Mouse (Mus musculus) kidney, adult 2 months (tissue): Measurements from ENCODE around the gene Spaar. TPM values are rescaled to one million over a fixed set of nuclear protein-coding genes. Genes with fewer than 3 reads are reported as not detected.

Source experiments
- DNase-seq: peaks from one replicate; pipeline ENCODE4 v3.0.0; 2021
- H3K27ac ChIP-seq: fragments of 200-500 bp; 2 replicates; pipeline ENCODE4 v1.5.1; 2012; ENCODE audit warnings: low read depth, low read length, control low read depth, inconsistent platforms; ENCODE audit not compliant: insufficient read depth
- H3K27me3 ChIP-seq: fragments of 200-500 bp; replicated peaks from 2 replicates; pipeline ENCODE4 v1.6.1; 2012; ENCODE audit warnings: mild to moderate bottlenecking, moderate library complexity, low read length, inconsistent platforms; ENCODE audit not compliant: control insufficient read depth, insufficient read depth
- H3K36me3 ChIP-seq: fragments of 200-500 bp; 2 replicates; pipeline ENCODE4 v1.6.1; 2012; ENCODE audit warnings: mild to moderate bottlenecking, moderate library complexity, low read length, inconsistent platforms; ENCODE audit not compliant: control insufficient read depth, insufficient read depth
- H3K4me1 ChIP-seq: fragments of 200-500 bp; 2 replicates; pipeline ENCODE4 v1.6.1; 2011; ENCODE audit warnings: low read length; ENCODE audit not compliant: control insufficient read depth, insufficient read depth
- H3K4me3 ChIP-seq: fragments of 200-500 bp; 2 replicates; pipeline ENCODE4 v1.5.1; 2011; ENCODE audit warnings: mild to moderate bottlenecking, low read depth, low read length, control low read depth; ENCODE audit not compliant: insufficient read depth
- CTCF ChIP-seq: fragments of 200-500 bp; conservative IDR thresholded peaks from 2 replicates; pipeline ENCODE4 v1.5.1; 2011; ENCODE audit warnings: low read depth, mild to moderate bottlenecking, control low read depth, low read length, moderate library complexity, mixed read lengths; ENCODE audit not compliant: insufficient read depth, insufficient read length
- POLR2A ChIP-seq: fragments of 200-500 bp; IDR thresholded peaks from one replicate; pipeline ENCODE4 v1.6.1; 2011; ENCODE audit warnings: low read depth, low read length, control low read depth
- WGBS: fragments of 180-500 bp; shearing (Covaris S2); methylation state at CpG from one replicate; pipeline ENCODE4 v1.1.7; 2018; 5-methylcytosine and 5-hydroxymethylcytosine counted together
- polyA plus RNA-seq: library from polyadenylated mRNA; depleted of rRNA; stranded (reverse); fragments of >200 nt; gene quantifications from 2 replicates; pipeline ENCODE4 v1.2.3, GENCODE M21; 2012

Spaar gene
- polyA plus RNA-seq, 1 experiment: 2.4 TPM

DNA sequence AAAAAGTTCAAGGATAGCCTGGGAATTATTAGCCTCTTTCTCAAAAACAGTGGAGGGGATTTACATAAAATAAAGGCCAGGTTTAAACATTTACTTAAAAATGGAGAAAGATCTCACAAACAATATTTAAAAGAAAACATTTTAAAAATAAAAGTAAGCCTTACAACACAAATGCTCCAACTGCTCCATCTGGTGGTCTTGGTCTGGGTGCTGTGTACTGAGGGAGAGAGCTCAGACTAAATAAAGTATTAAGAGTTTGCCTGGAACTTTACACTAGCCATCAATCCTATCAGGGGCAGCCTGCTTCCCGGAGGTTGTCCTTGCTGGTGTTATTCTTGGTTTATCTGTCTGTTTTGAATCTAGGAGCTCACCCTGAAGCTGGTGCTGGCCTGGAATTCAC lies 13.3 kb downstream of the Spaar start:
- 25% methylated on average over 1 of the region's 1 CpGs for whole genome bisulfite sequencing
- Histone ChIP-seq H3K4me3 (no peak overlapping the region), H3K27ac (no peak overlapping the region), H3K4me1 (no peaks in the 10 kb centered on the region), H3K27me3 (no peaks in the 10 kb centered on the region), H3K36me3 (no peaks in the 10 kb centered on the region)
- TF ChIP-seq POLR2A (no peak), CTCF (0 out of 2 replicates have a peak, but pooled peaks have one; percentile 2)
- no peak for DNase-seq

DNA sequence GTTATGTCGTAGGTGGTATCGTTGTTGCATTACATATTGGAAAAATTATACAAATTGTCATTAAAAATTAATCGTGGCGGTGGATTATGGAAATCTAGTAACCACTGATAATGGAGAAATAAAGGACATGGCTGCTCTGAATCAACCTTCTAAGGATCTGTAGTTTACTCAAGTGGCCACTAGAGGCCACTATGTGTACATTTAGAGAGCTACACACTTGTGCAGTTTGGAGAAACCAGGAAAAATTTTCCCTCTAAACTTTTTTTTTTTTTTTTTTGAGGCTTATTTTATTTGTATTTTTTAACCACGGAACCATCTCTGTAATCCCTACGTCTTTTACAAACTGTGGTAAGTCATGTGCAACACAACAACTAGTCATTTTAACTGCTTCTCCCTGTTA lies 15.4 kb downstream of the Spaar start:
- WGBS: 13% methylated on average over 6 of the region's 6 CpGs
- Histone ChIP-seq H3K4me3 (no peak overlapping the region), H3K27ac (no peak overlapping the region), H3K27me3 (no peaks in the 10 kb centered on the region), H3K4me1 (no peaks in the 10 kb centered on the region), H3K36me3 (no peaks in the 10 kb centered on the region)
- no peak for TF ChIP-seq POLR2A
- peak; percentile 21; the same call in 1 of the 2 replicates for TF ChIP-seq CTCF
- peak; percentile 54 for DNase-seq

DNA sequence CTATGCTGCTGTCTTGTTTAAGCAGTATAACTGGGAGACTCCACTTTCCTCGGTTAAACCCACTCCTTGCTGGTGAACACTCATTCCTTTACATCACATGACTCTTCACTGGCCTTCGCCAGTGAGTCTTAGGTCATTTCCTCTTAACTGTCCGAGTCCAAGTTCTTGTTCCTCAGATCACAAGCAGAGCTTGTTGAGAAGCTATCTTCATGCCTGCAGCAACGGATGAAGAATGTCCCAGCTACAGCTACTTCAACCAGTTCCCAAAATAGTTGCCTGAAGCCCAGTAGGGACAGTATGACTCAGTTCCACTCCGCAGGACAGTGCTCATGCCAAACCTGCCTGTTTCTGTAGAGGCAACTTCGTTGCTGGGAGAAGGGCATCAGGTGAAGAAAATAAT lies 27.4 kb downstream of the Spaar start:
- Histone ChIP-seq H3K36me3 (no peaks in the 10 kb centered on the region), H3K4me1 (no peaks in the 10 kb centered on the region), H3K27ac (no peak overlapping the region), H3K27me3 (no peaks in the 10 kb centered on the region), H3K4me3 (no peak overlapping the region)
- WGBS: 58% methylated on average over 6 of the region's 6 CpGs
- no peak for DNase-seq
- TF ChIP-seq CTCF: no peak
- TF ChIP-seq POLR2A: no peak

DNA sequence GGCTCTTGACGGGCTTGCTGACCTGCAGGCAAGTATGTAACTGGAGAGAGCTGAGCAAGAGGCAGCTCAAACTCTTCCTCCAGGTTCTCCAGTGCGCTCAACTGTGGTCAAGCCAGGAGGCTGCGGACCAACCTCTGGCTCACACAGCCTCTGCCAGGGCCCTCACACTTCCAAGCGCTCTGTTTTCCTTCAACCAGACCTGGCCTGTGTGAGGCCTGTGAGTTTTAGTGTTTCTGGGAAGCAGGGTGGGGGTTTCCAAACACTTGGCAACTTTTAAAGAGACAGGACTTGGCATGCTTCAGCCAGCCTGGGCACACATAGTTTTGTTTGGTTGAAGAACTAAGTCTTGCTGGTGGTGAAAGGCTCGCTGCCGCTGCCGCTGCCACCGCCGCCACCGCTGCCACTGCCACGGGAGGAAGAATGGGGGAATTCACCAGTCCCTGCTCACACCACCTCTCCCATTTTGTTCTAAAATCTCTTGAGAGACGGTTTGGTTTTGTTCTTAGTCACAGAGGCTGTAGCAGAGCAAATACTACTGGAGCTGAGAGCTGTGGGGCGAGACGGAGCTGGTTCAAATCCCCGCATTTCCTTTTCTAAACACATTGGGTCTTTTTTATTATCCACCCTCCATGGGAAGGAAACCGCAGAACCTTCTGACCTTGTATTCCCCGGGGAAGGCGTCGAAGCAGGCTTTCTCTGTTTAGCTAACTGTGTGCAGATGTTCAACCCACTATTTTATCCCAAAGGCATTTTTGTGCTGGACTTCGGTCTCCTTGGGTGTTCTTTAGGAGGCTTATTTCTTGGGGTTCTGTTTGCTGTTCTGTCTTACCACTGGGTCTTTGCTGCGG lies 30.0 kb downstream of the Spaar start:
- TF ChIP-seq CTCF (no peak), POLR2A (no peak)
- no peaks in the 10 kb centered on the region for H3K27me3 ChIP-seq
- WGBS: 70% methylated on average over 21 of the region's 21 CpGs
- H3K27ac ChIP-seq: no peak overlapping the region
- H3K4me1 ChIP-seq: no peaks in the 10 kb centered on the region
- no peak overlapping the region for H3K4me3 ChIP-seq
- peak; percentile 32 for DNase-seq
- H3K36me3 ChIP-seq: no peaks in the 10 kb centered on the region

DNA sequence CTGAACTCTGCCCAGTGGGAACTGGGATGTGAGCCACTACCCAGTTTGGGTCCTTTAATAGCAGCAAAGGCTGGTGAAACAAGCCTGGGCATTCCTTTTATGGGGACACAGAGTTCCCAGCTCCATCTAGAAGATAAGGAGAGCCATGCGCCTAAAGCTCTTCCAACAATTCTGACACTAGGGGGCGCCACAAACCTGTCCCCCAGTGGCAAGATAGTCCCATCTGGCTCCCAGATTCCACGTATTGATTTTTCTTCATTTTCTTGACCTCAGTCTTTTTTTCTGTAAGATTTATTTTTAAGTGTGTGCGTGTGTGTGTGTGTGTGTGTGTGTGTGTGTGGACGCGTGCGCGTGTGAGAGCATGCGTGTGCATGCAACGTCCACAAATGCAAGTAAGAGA lies 30.6 kb downstream of the Spaar start:
- Histone ChIP-seq H3K27ac (no peak overlapping the region), H3K4me3 (no peak overlapping the region), H3K36me3 (no peaks in the 10 kb centered on the region), H3K27me3 (no peaks in the 10 kb centered on the region), H3K4me1 (no peaks in the 10 kb centered on the region)
- WGBS: 74% methylated on average over 10 of the region's 10 CpGs
- TF ChIP-seq CTCF: peak; percentile 39
- TF ChIP-seq POLR2A: no peak
- peak; percentile 24 for DNase-seq

DNA sequence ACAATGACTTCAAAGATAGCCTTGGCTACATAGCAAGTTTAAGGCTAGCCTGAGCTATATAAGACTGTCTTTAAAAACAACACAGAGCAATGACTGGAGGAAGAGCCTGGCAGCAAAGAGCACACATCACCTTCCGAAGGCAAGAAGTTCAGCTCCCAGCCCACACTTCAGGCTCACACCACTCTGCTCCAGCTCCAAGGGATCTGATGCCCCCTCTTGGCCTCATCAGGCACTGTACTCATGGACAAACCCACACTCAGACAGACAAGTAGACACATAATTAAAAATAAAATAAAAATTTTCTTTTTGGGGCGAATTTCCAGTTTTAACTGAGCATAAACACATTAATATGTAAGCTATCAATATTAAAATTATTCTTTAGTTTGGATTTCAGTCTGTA lies 31.5 kb downstream of the Spaar start:
- Histone ChIP-seq H3K36me3 (no peaks in the 10 kb centered on the region), H3K27ac (no peak overlapping the region), H3K4me1 (no peaks in the 10 kb centered on the region), H3K4me3 (no peak overlapping the region), H3K27me3 (no peaks in the 10 kb centered on the region)
- DNase-seq: no peak
- no peak for TF ChIP-seq POLR2A
- TF ChIP-seq CTCF: 0 out of 2 replicates have a peak, but pooled peaks have one; percentile 3
- 86% methylated on average over 2 of the region's 2 CpGs for WGBS

DNA sequence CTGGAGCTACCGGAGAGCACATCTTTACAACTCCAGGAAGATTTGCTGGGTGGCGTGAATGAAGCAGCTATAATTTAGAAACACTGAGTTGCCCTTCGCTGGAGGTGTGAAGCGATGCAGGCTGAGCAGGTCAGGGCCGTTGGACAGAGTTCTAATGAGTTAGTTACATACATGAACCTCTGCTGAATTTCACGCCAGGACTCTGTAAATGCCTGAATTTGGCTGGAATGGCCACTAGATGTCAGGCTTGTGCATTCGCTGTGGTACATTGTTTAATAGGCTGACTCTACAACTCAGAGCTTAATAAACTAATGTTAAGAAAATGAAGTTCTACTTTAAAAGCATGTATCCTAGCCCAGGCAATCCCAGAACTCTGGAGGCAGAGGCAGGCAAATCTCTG lies 33.6 kb downstream of the Spaar start:
- Histone ChIP-seq H3K27ac (no peak overlapping the region), H3K4me3 (no peak overlapping the region), H3K27me3 (no peaks in the 10 kb centered on the region), H3K36me3 (no peaks in the 10 kb centered on the region), H3K4me1 (no peaks in the 10 kb centered on the region)
- 19% methylated on average over 7 of the region's 7 CpGs for WGBS
- peak; percentile 65 for DNase-seq
- TF ChIP-seq POLR2A (no peak), CTCF (peak; percentile 67)

DNA sequence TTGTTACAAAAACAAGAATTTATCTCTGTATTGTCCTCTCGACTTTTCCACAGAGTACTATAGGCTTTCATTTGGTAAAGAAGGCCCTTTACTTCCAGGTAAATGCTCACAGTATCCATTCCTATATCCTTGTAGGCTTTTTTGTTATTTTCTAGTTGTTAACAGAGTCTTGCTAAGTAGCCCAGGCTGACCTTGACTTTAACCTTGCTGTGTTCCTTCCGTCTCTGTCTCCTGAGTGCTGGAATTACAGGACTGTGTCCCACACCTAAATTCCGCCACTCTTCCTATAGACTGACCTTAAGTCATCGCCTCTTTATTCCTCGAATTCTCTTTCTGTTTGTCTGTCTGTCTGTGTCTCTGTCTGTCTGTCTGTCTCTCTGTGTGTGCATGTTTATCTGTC lies 38.5 kb downstream of the Spaar start:
- H3K4me1 ChIP-seq: no peaks in the 10 kb centered on the region
- TF ChIP-seq CTCF (no peak), POLR2A (no peak)
- no peaks in the 10 kb centered on the region for H3K27me3 ChIP-seq
- no peaks in the 10 kb centered on the region for H3K36me3 ChIP-seq
- WGBS: 82% methylated on average over 5 of the region's 5 CpGs
- no peak overlapping the region for H3K4me3 ChIP-seq
- DNase-seq: no peak
- H3K27ac ChIP-seq: no peak overlapping the region
